In the genomic region with DNA sequence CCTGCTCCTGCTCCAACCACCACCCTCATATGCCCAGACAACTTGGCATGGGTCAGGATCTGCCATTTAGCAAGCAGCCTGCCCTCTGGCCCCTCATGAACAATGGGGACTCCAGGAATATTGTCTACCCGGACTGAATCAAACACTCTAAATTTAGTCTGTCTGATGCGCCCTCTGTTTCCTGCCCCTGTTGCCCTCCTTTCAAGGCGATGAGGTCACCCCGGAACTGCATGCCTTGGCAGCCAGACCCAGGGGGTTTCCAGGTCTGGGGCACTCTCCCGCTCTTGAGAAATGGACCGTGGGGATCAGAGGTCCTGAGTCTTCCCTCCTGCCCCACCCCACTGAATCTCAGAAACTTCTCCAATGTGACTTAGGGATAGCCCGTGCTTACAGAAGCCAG, we compare ENCODE assay signal across 11 mouse cellular contexts. TPM values are rescaled to one million over a fixed set of nuclear protein-coding genes. Genes with fewer than 3 reads are reported as not detected.
DNase-seq lines count a peak whose midpoint lies in the region; ATAC-seq lines count a peak whose summit lies in the region.
"Had no signal": no experiment of that assay in that cellular context is flagged by ENCODE, and none has a peak within 500 bp of the region (broad histone marks: within the 10 kb centered on the region; RNA-seq: fewer than 3 reads in every experiment).

No protein-coding gene starts in this region.

- no peaks in the 10 kb centered on the region for H3K36me3 ChIP-seq in liver, embryonic 12.5 days
- H3K36me3 ChIP-seq in forebrain, embryonic 16.5 days (ENCODE audit: control insufficient read depth, insufficient read depth) = no peaks in the 10 kb centered on the region
- H3K36me3 ChIP-seq: embryonic facial prominence, embryonic 12.5 days; neural tube, embryonic 12.5 days had no signal

- H3K9ac ChIP-seq in liver, embryonic 12.5 days = no peak overlapping the region
- H3K9ac ChIP-seq in forebrain, embryonic 16.5 days (replicated peaks; ENCODE audit: low read depth, low read length) = no peak overlapping the region
- H3K9ac ChIP-seq: embryonic facial prominence, embryonic 12.5 days; liver, embryonic 14.5 days; neural tube, embryonic 12.5 days had no signal

- peaks cover 7% of the 10 kb centered on the region; the same call in 1 of the 2 replicates for H3K4me1 ChIP-seq in liver, embryonic 12.5 days
- peaks cover 8% of the 10 kb centered on the region for H3K4me1 ChIP-seq in forebrain, embryonic 16.5 days (replicated peaks; ENCODE audit: control insufficient read depth, insufficient read depth, low read length)

- no peaks in the 10 kb centered on the region for H3K9me3 ChIP-seq in liver, embryonic 12.5 days (replicated peaks)
- no peaks in the 10 kb centered on the region for H3K9me3 ChIP-seq in forebrain, embryonic 16.5 days (ENCODE audit: control insufficient read depth, low read length)
- H3K9me3 ChIP-seq: embryonic facial prominence, embryonic 12.5 days; neural tube, embryonic 12.5 days had no signal

- peak; percentile 38 to 67 for DNase-seq in adrenal gland, postnatal 36 days
- no peak for DNase-seq in adrenal gland, postnatal 10 days
- no peak for DNase-seq in liver
- peak; percentile 32 to 53 for DNase-seq in CD8-positive naive resting alpha-beta T cell, adult 2 months (ENCODE audit: low read depth in 2 of 2, low spot score in 2 of 2)
- peak; percentile 42 for DNase-seq in kidney, postnatal 14 days
- DNase-seq in right cerebral cortex, postnatal 4 days = no peak

- 50% methylated on average over 7 of the region's 7 CpGs for WGBS in liver, embryonic 12.5 days (ENCODE audit: insufficient replicate concordance)
- WGBS in forebrain, embryonic 16.5 days = 55% methylated on average over 7 of the region's 7 CpGs

- peaks cover 8% of the 10 kb centered on the region; the same call in 1 of the 2 replicates for H3K27me3 ChIP-seq in liver, embryonic 12.5 days (replicated peaks)
- H3K27me3 ChIP-seq in forebrain, embryonic 16.5 days (replicated peaks; ENCODE audit: control insufficient read depth, insufficient read depth, low read length) = no peaks in the 10 kb centered on the region
- H3K27me3 ChIP-seq: embryonic facial prominence, embryonic 12.5 days; neural tube, embryonic 12.5 days had no signal

- H3K27ac ChIP-seq in liver, embryonic 12.5 days = no peak overlapping the region
- no peak overlapping the region for H3K27ac ChIP-seq in forebrain, embryonic 16.5 days (ENCODE audit: low read length)
- H3K27ac ChIP-seq: embryonic facial prominence, embryonic 12.5 days; liver, embryonic 14.5 days; neural tube, embryonic 12.5 days had no signal

- H3K4me2 ChIP-seq in liver, embryonic 12.5 days = no peak overlapping the region
- no peak overlapping the region for H3K4me2 ChIP-seq in forebrain, embryonic 16.5 days (ENCODE audit: low read length)
- H3K4me2 ChIP-seq: embryonic facial prominence, embryonic 12.5 days; neural tube, embryonic 12.5 days had no signal

- ATAC-seq in liver, embryonic 12.5 days = 0 out of 2 replicates have a peak, but pooled peaks have one; percentile 4
- no peak for ATAC-seq in forebrain, embryonic 16.5 days

- H3K4me3 ChIP-seq in liver, embryonic 12.5 days = no peak overlapping the region
- H3K4me3 ChIP-seq in forebrain, embryonic 16.5 days (replicated peaks; ENCODE audit: low read length) = no peak overlapping the region
- H3K4me3 ChIP-seq: embryonic facial prominence, embryonic 12.5 days; neural tube, embryonic 12.5 days had no signal

RNA-seq across cellular contexts. Expression of gene Pdgfb, which starts 10.8 kb away (rescaled TPM):
- total RNA-seq in adrenal gland, postnatal 36 days (2021) = 10 to 100 TPM; 31.7 to 39.4 TPM
- total RNA-seq in adrenal gland, postnatal 10 days (2021) = 10 to 100 TPM; 37.8 to 46.7 TPM
- 1.6 and 2.2 TPM in 2 replicates for polyA plus RNA-seq in liver, embryonic 12.5 days (2016; fragmentation: Nextera tagmentation; extraction: Ambion mirVana)
- 3.4 and 3.6 TPM in 2 replicates for polyA plus RNA-seq in forebrain, embryonic 16.5 days (2015; fragmentation: Nextera tagmentation; extraction: Ambion mirVana)

RNA-seq across cellular contexts. Expression of gene Cbx7, which starts 54.7 kb away (rescaled TPM):
- 10 to 100 TPM; 11.9 to 20.6 TPM for total RNA-seq in adrenal gland, postnatal 36 days (2021)
- total RNA-seq in adrenal gland, postnatal 10 days (2021) = 10 to 100 TPM in 1 of 2 experiments, 1 to 10 TPM in 1; 8.1 to 11.1 TPM
- 1.8 and 2.0 TPM in 2 replicates for polyA plus RNA-seq in liver, embryonic 12.5 days (2016; fragmentation: Nextera tagmentation; extraction: Ambion mirVana)
- polyA plus RNA-seq in forebrain, embryonic 16.5 days (2015; fragmentation: Nextera tagmentation; extraction: Ambion mirVana) = 3.0 and 4.0 TPM in 2 replicates

Comparison
In these comparisons a context has a peak if more than half of its experiments do, and no peak if none do; other contexts are left out.
1. DNase-seq: peak in adrenal gland, postnatal 36 days (2 of 2), CD8-positive naive resting alpha-beta T cell, adult 2 months (2 of 2) and kidney, postnatal 14 days (single experiment); none in adrenal gland, postnatal 10 days (single experiment), liver (single experiment) and right cerebral cortex, postnatal 4 days (single experiment).